Mouse (Mus musculus) heart, embryonic 11.5 days (tissue): ENCODE results near the gene Nufip2. TPM values are rescaled to one million over a fixed set of nuclear protein-coding genes. Genes with fewer than 3 reads are reported as not detected.

Source experiments
- ATAC-seq: fragments of 200-750 bp; cut with Nextera tagmentation; replicated peaks from 2 replicates; pipeline ENCODE4 v1.8.0; 2017; ENCODE audit warnings: moderate library complexity; ENCODE audit not compliant: insufficient number of reproducible peaks, low FRiP score, low TSS enrichment
- H3K27ac ChIP-seq: fragments of 300-500 bp; sonication (generic); 2 replicates; pipeline ENCODE4 v1.5.1; 2014; ENCODE audit warnings: mild to moderate bottlenecking, low read depth, low read length
- H3K27me3 ChIP-seq: fragments of 300-500 bp; sonication (generic); 2 replicates; pipeline ENCODE4 v1.6.1; 2014; ENCODE audit warnings: mild to moderate bottlenecking, low read length, mixed read lengths; ENCODE audit not compliant: control insufficient read depth, insufficient read depth
- H3K36me3 ChIP-seq: fragments of 300-500 bp; sonication (generic); 2 replicates; pipeline ENCODE4 v1.6.1; 2014; ENCODE audit warnings: mild to moderate bottlenecking, low read length, moderate library complexity, mixed read lengths; ENCODE audit not compliant: control insufficient read depth, insufficient read depth
- H3K4me1 ChIP-seq: fragments of 300-500 bp; sonication (generic); 2 replicates; pipeline ENCODE4 v1.6.1; 2014; ENCODE audit warnings: low read length; ENCODE audit not compliant: control insufficient read depth, insufficient read depth
- H3K4me2 ChIP-seq: fragments of 300-500 bp; sonication (generic); 2 replicates; pipeline ENCODE4 v1.6.1; 2014; ENCODE audit warnings: mild to moderate bottlenecking, moderate library complexity
- H3K4me3 ChIP-seq: fragments of 300-500 bp; sonication (generic); 2 replicates; pipeline ENCODE4 v1.5.1; 2014; ENCODE audit warnings: low read depth, low read length
- H3K9ac ChIP-seq: fragments of 300-500 bp; sonication (generic); 2 replicates; pipeline ENCODE4 v1.6.1; 2014; ENCODE audit warnings: mild to moderate bottlenecking, low read depth, low read length, moderate library complexity
- H3K9me3 ChIP-seq: fragments of 300-500 bp; sonication (generic); replicated peaks from 2 replicates; pipeline ENCODE4 v1.6.1; 2016; ENCODE audit warnings: low read length; ENCODE audit not compliant: control insufficient read depth
- WGBS: fragments of 180-500 bp; shearing (Covaris S2); extraction: QIAGEN DNeasy Blood & Tissue Kit; methylation state at CpG from one replicate; pipeline ENCODE4 v1.1.7; 2014; ENCODE audit not compliant: insufficient replicate concordance; 5-methylcytosine and 5-hydroxymethylcytosine counted together
- polyA plus RNA-seq: library from polyadenylated mRNA; unstranded; fragments of >200 nt; fragmentation: Nextera tagmentation; extraction: Ambion mirVana; gene quantifications from 2 replicates; pipeline ENCODE4 v1.2.1, GENCODE M21; 2014

Nufip2 gene
- polyA plus RNA-seq, 1 experiment from 2014 or later, result 11.3 TPM

- H3K4me3 ChIP-seq, result peak overlapping the region; percentile 100
- H3K9me3 ChIP-seq, result no peaks in the 10 kb centered on the region
- ATAC-seq, result peak; percentile 37
- H3K9ac ChIP-seq, result peak overlapping the region; percentile 98
- H3K4me2 ChIP-seq, result peak overlapping the region; percentile 74
- peak overlapping the region; percentile 99 for H3K27ac ChIP-seq
- H3K4me1 ChIP-seq, result peaks cover 5% of the 10 kb centered on the region; the same call in 1 of the 2 replicates
- H3K36me3 ChIP-seq, result peaks cover 5% of the 10 kb centered on the region
- no peaks in the 10 kb centered on the region for H3K27me3 ChIP-seq
- under 1% methylated on average over 54 of the region's 76 CpGs for WGBS
Observed at GRCm38 (mm10) chr11:77686841-77687540, 1.0 kb downstream of the Nufip2 start.

DNA sequence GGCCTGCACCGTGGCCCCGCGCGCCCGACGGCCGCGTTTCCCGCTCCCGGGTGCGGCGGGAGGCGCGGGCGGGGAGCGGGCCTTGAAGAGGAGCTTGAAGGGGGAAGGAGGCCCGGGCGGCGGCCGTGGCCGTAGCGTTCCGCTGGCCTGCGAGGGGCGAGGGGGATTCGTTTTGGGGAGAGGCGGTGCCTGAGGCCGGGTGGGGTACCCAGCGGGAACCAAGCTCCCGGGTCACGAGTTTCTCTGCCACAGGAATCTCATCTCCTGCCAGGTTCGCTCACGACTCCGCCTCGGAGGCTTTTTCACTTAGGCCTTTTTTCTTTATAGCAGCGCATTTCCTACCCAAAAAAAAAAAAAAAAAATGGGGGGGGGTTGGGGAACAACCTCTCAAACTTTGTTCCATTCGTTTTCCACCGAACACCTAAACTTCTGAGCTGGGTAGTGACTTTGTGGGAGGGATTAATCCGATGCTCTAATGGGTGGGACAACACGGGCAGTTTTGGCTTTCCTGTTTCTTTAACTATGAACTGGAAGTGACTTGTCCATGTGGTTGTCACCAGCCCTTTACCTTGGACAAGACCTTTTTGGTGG lies 1.7 kb downstream of the Nufip2 start:
- no peak for ATAC-seq
- peak overlapping the region; percentile 99 for H3K27ac ChIP-seq
- H3K4me1 ChIP-seq, result peaks cover 5% of the 10 kb centered on the region; the same call in 1 of the 2 replicates
- peak overlapping the region; percentile 98 for H3K9ac ChIP-seq
- H3K27me3 ChIP-seq, result no peaks in the 10 kb centered on the region
- H3K4me2 ChIP-seq, result peak overlapping the region; percentile 74
- peaks cover 12% of the 10 kb centered on the region for H3K36me3 ChIP-seq
- peak overlapping the region; percentile 100 for H3K4me3 ChIP-seq
- under 1% methylated on average over 39 of the region's 40 CpGs for WGBS
- H3K9me3 ChIP-seq, result no peaks in the 10 kb centered on the region

GRCm38 (mm10) chr11:77693026-77693425 lies 7.1 kb downstream of the Nufip2 start:
- 78% methylated on average over 3 of the region's 3 CpGs for WGBS
- Histone ChIP-seq H3K9ac (no peak overlapping the region), H3K4me1 (peaks cover 10% of the 10 kb centered on the region; the same call in 1 of the 2 replicates), H3K4me2 (no peak overlapping the region), H3K4me3 (no peak overlapping the region), H3K27ac (no peak overlapping the region), H3K9me3 (no peaks in the 10 kb centered on the region), H3K36me3 (peaks cover 35% of the 10 kb centered on the region), H3K27me3 (no peaks in the 10 kb centered on the region)
- no peak for ATAC-seq

- H3K4me3 ChIP-seq, result no peak overlapping the region
- peaks cover 32% of the 10 kb centered on the region for H3K36me3 ChIP-seq
- H3K9ac ChIP-seq, result no peak overlapping the region
- H3K4me2 ChIP-seq, result no peak overlapping the region
- 0 out of 2 replicates have a peak, but pooled peaks cover 5% of the 10 kb centered on the region for H3K4me1 ChIP-seq
- no peaks in the 10 kb centered on the region for H3K27me3 ChIP-seq
- ATAC-seq, result no peak
- H3K27ac ChIP-seq, result no peak overlapping the region
- 69% methylated on average over 2 of the region's 2 CpGs for WGBS
- H3K9me3 ChIP-seq, result no peaks in the 10 kb centered on the region
Observed at GRCm38 (mm10) chr11:77697232-77697631, 11.3 kb downstream of the Nufip2 start.

- Histone ChIP-seq H3K4me3 (no peak overlapping the region), H3K4me1 (no peaks in the 10 kb centered on the region), H3K4me2 (no peak overlapping the region), H3K36me3 (peaks cover 18% of the 10 kb centered on the region), H3K27ac (no peak overlapping the region), H3K9ac (no peak overlapping the region), H3K9me3 (no peaks in the 10 kb centered on the region), H3K27me3 (no peaks in the 10 kb centered on the region)
- 86% methylated on average over 3 of the region's 3 CpGs for WGBS
- no peak for ATAC-seq
Observed at GRCm38 (mm10) chr11:77705920-77706319, 20.0 kb downstream of the Nufip2 start.

DNA sequence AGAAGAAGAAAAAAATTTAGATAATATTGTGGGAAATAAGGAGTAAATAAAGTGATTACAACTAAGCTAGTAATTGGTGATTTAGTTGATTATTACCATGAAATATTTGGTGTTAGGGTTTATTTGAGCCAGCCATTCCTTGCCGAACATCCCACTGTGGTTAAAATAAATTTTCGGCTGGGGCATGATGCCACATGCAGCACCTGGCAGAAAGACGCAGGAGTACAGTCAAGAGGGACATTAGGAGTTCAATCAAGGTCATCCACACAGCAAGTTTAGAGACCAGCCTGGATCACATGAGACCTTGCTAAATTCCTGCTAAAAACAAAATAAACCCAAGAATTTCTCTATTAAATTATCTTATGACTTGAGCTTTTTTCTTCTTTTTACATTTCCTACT lies 23.1 kb downstream of the Nufip2 start:
- 82% methylated on average over 3 of the region's 3 CpGs for WGBS

GRCm38 (mm10) chr11:77713736-77714135 lies 27.8 kb downstream of the Nufip2 start:
- ATAC-seq, result no peak
- Histone ChIP-seq H3K27ac (no peak overlapping the region), H3K4me3 (no peak overlapping the region), H3K27me3 (no peaks in the 10 kb centered on the region), H3K4me2 (no peak overlapping the region), H3K9me3 (no peaks in the 10 kb centered on the region), H3K36me3 (no peaks in the 10 kb centered on the region), H3K9ac (no peak overlapping the region), H3K4me1 (no peaks in the 10 kb centered on the region)
- 90% methylated on average over 3 of the region's 3 CpGs for WGBS

More for the DNA sequence above, 23.1 kb downstream of the Nufip2 start:
- Histone ChIP-seq H3K4me1 (no peaks in the 10 kb centered on the region), H3K9me3 (no peaks in the 10 kb centered on the region), H3K27me3 (no peaks in the 10 kb centered on the region), H3K27ac (no peak overlapping the region), H3K9ac (no peak overlapping the region), H3K4me2 (no peak overlapping the region), H3K4me3 (no peak overlapping the region), H3K36me3 (peaks cover 10% of the 10 kb centered on the region; the same call in 1 of the 2 replicates)
- ATAC-seq, result no peak

DNA sequence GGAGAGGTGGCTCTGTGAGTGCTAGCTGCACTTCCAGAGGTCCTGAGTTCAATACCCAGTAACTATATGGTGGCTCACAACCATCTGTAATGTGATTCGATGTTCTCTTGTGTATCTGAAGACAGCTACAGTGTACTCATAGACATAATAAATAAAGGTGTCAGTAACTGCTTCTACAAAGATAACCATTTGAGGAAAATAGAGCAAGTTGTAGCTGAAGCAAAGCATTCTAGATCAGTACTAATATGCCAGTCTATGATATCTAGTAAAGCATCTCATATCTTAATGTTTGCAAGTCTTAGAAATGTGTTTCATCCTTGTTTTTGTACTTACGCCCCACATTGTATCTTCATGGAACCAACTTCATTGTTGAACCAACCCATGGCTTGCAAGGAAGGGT lies 33.1 kb downstream of the Nufip2 start:
- no peak overlapping the region for H3K4me2 ChIP-seq
- no peak overlapping the region for H3K9ac ChIP-seq
- WGBS, result 94% methylated on average over 2 of the region's 2 CpGs
- no peak for ATAC-seq
- no peaks in the 10 kb centered on the region for H3K4me1 ChIP-seq
- no peak overlapping the region for H3K27ac ChIP-seq
- no peaks in the 10 kb centered on the region for H3K27me3 ChIP-seq
- no peak overlapping the region for H3K4me3 ChIP-seq
- H3K9me3 ChIP-seq, result no peaks in the 10 kb centered on the region
- no peaks in the 10 kb centered on the region for H3K36me3 ChIP-seq
